Mouse (Mus musculus) forebrain, embryonic 13.5 days (tissue): ENCODE results near the gene Ift43. TPM values are rescaled to one million over a fixed set of nuclear protein-coding genes. Genes with fewer than 3 reads are reported as not detected.

ENCODE experiments used
- ATAC-seq: fragments of 200-750 bp; cut with Nextera tagmentation; 2 replicates; pipeline ENCODE4 v1.8.0; 2017
- H3K27ac ChIP-seq: fragments of 300-500 bp; sonication (generic); 2 replicates; pipeline ENCODE4 v1.5.1; 2015; ENCODE audit warnings: inconsistent platforms, mild to moderate bottlenecking, moderate library complexity
- H3K27me3 ChIP-seq: fragments of 300-500 bp; sonication (generic); 2 replicates; pipeline ENCODE4 v1.6.1; 2015; ENCODE audit warnings: mild to moderate bottlenecking, inconsistent platforms
- H3K36me3 ChIP-seq: fragments of 300-500 bp; sonication (generic); 2 replicates; pipeline ENCODE4 v1.6.1; 2015; ENCODE audit warnings: mild to moderate bottlenecking, inconsistent platforms; ENCODE audit not compliant: poor library complexity, severe bottlenecking
- H3K4me1 ChIP-seq: fragments of 300-500 bp; sonication (generic); 2 replicates; pipeline ENCODE4 v1.6.1; 2015; ENCODE audit warnings: inconsistent platforms
- H3K4me2 ChIP-seq: fragments of 300-500 bp; sonication (generic); 2 replicates; pipeline ENCODE4 v1.6.1; 2015; ENCODE audit warnings: inconsistent platforms, mild to moderate bottlenecking, moderate library complexity
- H3K4me3 ChIP-seq: fragments of 300-500 bp; sonication (generic); 2 replicates; pipeline ENCODE4 v1.5.1; 2015; ENCODE audit warnings: mild to moderate bottlenecking, inconsistent platforms
- H3K9ac ChIP-seq: fragments of 300-500 bp; sonication (generic); 2 replicates; pipeline ENCODE4 v1.6.1; 2015; ENCODE audit warnings: mild to moderate bottlenecking, inconsistent platforms
- H3K9me3 ChIP-seq: fragments of 300-500 bp; sonication (generic); replicated peaks from 2 replicates; pipeline ENCODE4 v1.6.1; 2016; ENCODE audit warnings: inconsistent platforms
- WGBS: fragments of 180-500 bp; shearing (Covaris S2); methylation state at CpG from one replicate; pipeline ENCODE4 v1.1.7; 2015; 5-methylcytosine and 5-hydroxymethylcytosine counted together
- polyA plus RNA-seq: library from polyadenylated mRNA; unstranded; fragments of >200 nt; fragmentation: Nextera tagmentation; extraction: Ambion mirVana; gene quantifications from 2 replicates; pipeline ENCODE4 v1.2.1, GENCODE M21; 2015

Gene Ift43
- polyA plus RNA-seq: 91.3 and 104 TPM in 2 replicates

GRCm38 (mm10) chr12:86082481-86083012, at the start of gene Ift43:
Ift43 (plus strand) TSS chr12:86082541.
- under 1% methylated on average over 35 of the region's 35 CpGs for WGBS
- Histone ChIP-seq H3K9ac (peak within 1 kb of the TSS; percentile 67), H3K27ac (no peak within 1 kb of the TSS), H3K9me3 (no peaks in the 10 kb centered on the region), H3K36me3 (peaks cover 16% of the 10 kb centered on the region; the same call in 1 of the 2 replicates), H3K27me3 (peaks cover 5% of the 10 kb centered on the region), H3K4me2 (peak within 1 kb of the TSS; percentile 84), H3K4me3 (peak within 1 kb of the TSS; percentile 74), H3K4me1 (peaks cover 17% of the 10 kb centered on the region)
- peak; percentile 80 for ATAC-seq

DNA sequence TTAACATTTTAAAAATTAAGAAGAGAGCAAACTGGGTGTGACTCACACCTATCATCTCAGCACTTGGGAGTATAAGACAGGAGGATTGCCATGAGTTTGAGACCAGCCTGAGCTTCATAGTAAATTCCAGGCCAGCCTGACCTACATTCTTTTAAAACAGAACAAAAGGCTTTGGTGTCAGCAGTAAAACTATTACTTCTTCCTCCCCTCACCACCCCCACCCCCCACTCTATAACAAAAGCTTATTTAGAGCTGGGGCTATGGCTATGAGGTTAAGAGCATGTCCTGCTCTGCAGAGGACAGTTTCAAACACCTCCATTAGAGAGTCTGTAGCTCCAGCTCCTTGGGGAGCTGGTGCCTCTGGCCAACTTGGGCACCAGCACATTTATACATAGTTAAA, 46.8 kb upstream of the Ift43 start:
- H3K36me3 ChIP-seq: no peaks in the 10 kb centered on the region
- H3K4me1 ChIP-seq: peaks cover 17% of the 10 kb centered on the region
- H3K27me3 ChIP-seq: no peaks in the 10 kb centered on the region
- H3K27ac ChIP-seq: no peak overlapping the region
- ATAC-seq: no peak
- H3K9ac ChIP-seq: no peak overlapping the region
- H3K4me3 ChIP-seq: no peak overlapping the region
- H3K4me2 ChIP-seq: no peak overlapping the region
- H3K9me3 ChIP-seq: no peaks in the 10 kb centered on the region

GRCm38 (mm10) chr12:86036368-86037166, 45.8 kb upstream of the Ift43 start:
- Histone ChIP-seq H3K4me1 (peaks cover 17% of the 10 kb centered on the region), H3K36me3 (0 out of 2 replicates have a peak, but pooled peaks cover 4% of the 10 kb centered on the region), H3K9ac (no peak overlapping the region), H3K4me3 (no peak overlapping the region), H3K9me3 (no peaks in the 10 kb centered on the region), H3K27ac (no peak overlapping the region), H3K4me2 (no peak overlapping the region), H3K27me3 (no peaks in the 10 kb centered on the region)
- no peak for ATAC-seq
- 40% methylated on average over 9 of the region's 9 CpGs for WGBS

- ATAC-seq: no peak
- Histone ChIP-seq H3K27me3 (no peaks in the 10 kb centered on the region), H3K4me2 (no peak overlapping the region), H3K36me3 (0 out of 2 replicates have a peak, but pooled peaks cover 4% of the 10 kb centered on the region), H3K9ac (no peak overlapping the region), H3K4me1 (peaks cover 17% of the 10 kb centered on the region), H3K9me3 (no peaks in the 10 kb centered on the region), H3K27ac (peak overlapping the region; percentile 35; the same call in 1 of the 2 replicates), H3K4me3 (no peak overlapping the region)
- 27% methylated on average over 12 of the region's 12 CpGs for WGBS
Measured at GRCm38 (mm10) chr12:86037235-86037921, 45.0 kb upstream of the Ift43 start.

- Histone ChIP-seq H3K27me3 (no peaks in the 10 kb centered on the region), H3K9ac (no peak overlapping the region)
- WGBS: 79% methylated on average over 5 of the region's 5 CpGs
Measured at GRCm38 (mm10) chr12:86039078-86039477, 43.3 kb upstream of the Ift43 start.

GRCm38 (mm10) chr12:86039751-86040150, 42.6 kb upstream of the Ift43 start:
- H3K36me3 ChIP-seq: peaks cover 12% of the 10 kb centered on the region; the same call in 1 of the 2 replicates
- WGBS: 85% methylated on average over 6 of the region's 6 CpGs
- no peaks in the 10 kb centered on the region for H3K27me3 ChIP-seq
- H3K27ac ChIP-seq: no peak overlapping the region
- no peak for ATAC-seq
- H3K9me3 ChIP-seq: no peaks in the 10 kb centered on the region
- H3K9ac ChIP-seq: no peak overlapping the region
- H3K4me1 ChIP-seq: peaks cover 17% of the 10 kb centered on the region
- H3K4me2 ChIP-seq: no peak overlapping the region
- no peak overlapping the region for H3K4me3 ChIP-seq

More at GRCm38 (mm10) chr12:86039078-86039477, 43.3 kb upstream of the Ift43 start:
- Histone ChIP-seq H3K27ac (no peak overlapping the region), H3K4me1 (peaks cover 17% of the 10 kb centered on the region), H3K4me2 (no peak overlapping the region), H3K4me3 (no peak overlapping the region), H3K36me3 (peaks cover 12% of the 10 kb centered on the region; the same call in 1 of the 2 replicates), H3K9me3 (no peaks in the 10 kb centered on the region)
- no peak for ATAC-seq

GRCm38 (mm10) chr12:86046141-86046540, 36.2 kb upstream of the Ift43 start:
- peaks cover 10% of the 10 kb centered on the region; the same call in 1 of the 2 replicates for H3K36me3 ChIP-seq
- no peak overlapping the region for H3K4me3 ChIP-seq
- WGBS: 73% methylated on average over 5 of the region's 5 CpGs
- H3K9me3 ChIP-seq: no peaks in the 10 kb centered on the region
- H3K4me1 ChIP-seq: no peaks in the 10 kb centered on the region; the same call in 1 of the 2 replicates
- no peak overlapping the region for H3K4me2 ChIP-seq
- H3K9ac ChIP-seq: no peak overlapping the region
- no peak for ATAC-seq
- H3K27me3 ChIP-seq: no peaks in the 10 kb centered on the region
- no peak overlapping the region for H3K27ac ChIP-seq

DNA sequence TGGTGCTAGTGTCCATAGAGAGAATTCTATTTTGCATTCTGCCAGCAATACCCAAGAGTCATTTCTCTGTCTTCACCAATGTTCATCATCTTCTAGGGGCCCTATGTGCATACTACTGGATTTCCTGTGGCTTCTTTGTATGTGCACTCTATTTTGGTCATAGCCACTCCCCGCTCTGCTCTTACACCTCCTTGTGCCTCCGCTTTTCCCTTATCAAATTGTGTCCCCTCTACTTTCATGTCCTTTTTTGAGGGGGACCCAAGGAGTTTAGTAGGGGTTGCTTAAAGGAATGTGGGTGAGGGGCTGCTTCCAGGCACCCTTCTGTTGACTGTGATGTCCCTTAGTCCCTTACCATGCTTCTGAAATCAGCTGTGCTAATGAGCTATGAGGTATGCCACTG, 35.6 kb upstream of the Ift43 start:
- Histone ChIP-seq H3K9ac (no peak overlapping the region), H3K27ac (no peak overlapping the region), H3K27me3 (no peaks in the 10 kb centered on the region), H3K4me2 (no peak overlapping the region), H3K36me3 (peaks cover 8% of the 10 kb centered on the region; the same call in 1 of the 2 replicates), H3K9me3 (no peaks in the 10 kb centered on the region), H3K4me3 (no peak overlapping the region), H3K4me1 (no peaks in the 10 kb centered on the region; the same call in 1 of the 2 replicates)
- ATAC-seq: no peak
- WGBS: 99% methylated on average over 2 of the region's 2 CpGs

DNA sequence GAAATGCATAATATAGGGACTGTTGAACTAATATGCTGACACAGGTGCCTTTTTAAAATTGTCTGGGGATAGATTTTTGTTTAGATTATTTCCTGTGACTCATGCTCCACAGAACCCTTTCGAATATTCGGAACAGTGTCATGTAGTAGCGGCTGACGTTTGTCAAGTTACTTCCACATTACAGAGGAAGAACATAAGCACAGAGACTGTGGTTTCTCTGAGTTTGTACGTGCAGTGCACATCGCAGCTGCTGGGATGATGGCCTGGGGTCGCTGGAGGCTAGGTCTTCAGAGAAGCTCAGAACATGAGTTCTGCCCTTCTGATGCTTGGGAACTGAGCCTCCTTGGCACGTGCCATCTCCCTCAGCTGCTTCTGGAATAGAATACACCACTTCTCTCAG, 35.0 kb upstream of the Ift43 start:
- H3K36me3 ChIP-seq: peaks cover 8% of the 10 kb centered on the region; the same call in 1 of the 2 replicates
- no peak overlapping the region for H3K4me3 ChIP-seq
- 88% methylated on average over 8 of the region's 8 CpGs for WGBS
- no peaks in the 10 kb centered on the region; the same call in 1 of the 2 replicates for H3K4me1 ChIP-seq
- no peaks in the 10 kb centered on the region for H3K9me3 ChIP-seq
- no peaks in the 10 kb centered on the region for H3K27me3 ChIP-seq
- no peak for ATAC-seq
- H3K27ac ChIP-seq: no peak overlapping the region
- no peak overlapping the region for H3K9ac ChIP-seq
- no peak overlapping the region for H3K4me2 ChIP-seq

- no peak overlapping the region for H3K4me2 ChIP-seq
- no peaks in the 10 kb centered on the region; the same call in 1 of the 2 replicates for H3K4me1 ChIP-seq
- no peak for ATAC-seq
- no peaks in the 10 kb centered on the region for H3K36me3 ChIP-seq
- H3K27ac ChIP-seq: no peak overlapping the region
- H3K9ac ChIP-seq: no peak overlapping the region
- no peaks in the 10 kb centered on the region for H3K9me3 ChIP-seq
- H3K27me3 ChIP-seq: no peaks in the 10 kb centered on the region
- WGBS: 62% methylated on average over 6 of the region's 6 CpGs
- no peak overlapping the region for H3K4me3 ChIP-seq
Measured at GRCm38 (mm10) chr12:86049813-86050212, 32.5 kb upstream of the Ift43 start.

DNA sequence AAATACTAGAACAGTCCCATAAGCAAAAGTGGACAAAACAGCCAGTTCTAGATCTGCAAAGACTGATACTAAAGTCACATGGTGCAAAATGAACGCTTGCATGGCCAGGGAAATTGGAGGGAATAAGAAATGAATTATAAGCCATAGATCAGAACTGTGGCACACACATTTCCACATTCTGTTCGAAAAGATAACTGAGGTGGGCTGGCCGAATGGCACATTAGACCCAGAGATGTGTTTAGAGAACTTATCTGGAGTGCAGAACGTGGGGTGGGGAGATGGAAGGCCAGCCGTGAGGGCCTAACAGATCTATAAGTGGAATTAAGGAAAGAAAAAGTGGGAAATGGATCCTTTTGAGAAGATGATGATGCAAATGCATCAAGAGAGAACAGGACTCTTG, 30.9 kb upstream of the Ift43 start:
- no peaks in the 10 kb centered on the region for H3K27me3 ChIP-seq
- WGBS: 92% methylated on average over 5 of the region's 5 CpGs
- no peak overlapping the region for H3K27ac ChIP-seq
- no peak overlapping the region for H3K9ac ChIP-seq
- no peaks in the 10 kb centered on the region for H3K36me3 ChIP-seq
- no peak overlapping the region for H3K4me2 ChIP-seq
- no peak overlapping the region for H3K4me3 ChIP-seq
- ATAC-seq: no peak
- H3K9me3 ChIP-seq: no peaks in the 10 kb centered on the region
- no peaks in the 10 kb centered on the region; the same call in 1 of the 2 replicates for H3K4me1 ChIP-seq

DNA sequence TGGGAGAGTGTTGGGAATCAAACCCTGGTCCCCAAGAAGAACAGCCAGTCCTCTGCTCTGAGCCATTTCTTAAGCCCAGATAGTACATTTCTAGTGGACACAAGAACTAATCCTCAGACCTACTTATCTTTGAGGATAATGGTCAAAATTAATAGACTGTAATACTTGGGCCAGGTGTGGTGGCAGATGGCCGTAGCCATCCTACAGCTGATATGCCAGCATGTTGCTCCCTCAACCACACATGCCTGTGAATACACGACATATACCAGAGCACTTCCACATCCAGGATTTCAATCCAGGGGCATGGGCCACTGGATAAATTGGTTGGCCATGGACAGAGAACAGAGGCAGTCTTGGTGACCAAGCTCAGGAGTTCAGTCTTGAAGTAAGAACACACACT, 27.0 kb upstream of the Ift43 start:
- Histone ChIP-seq H3K9me3 (no peaks in the 10 kb centered on the region), H3K27ac (no peak overlapping the region), H3K4me3 (no peak overlapping the region), H3K27me3 (no peaks in the 10 kb centered on the region), H3K36me3 (0 out of 2 replicates have a peak, but pooled peaks cover 3% of the 10 kb centered on the region), H3K9ac (no peak overlapping the region), H3K4me2 (no peak overlapping the region), H3K4me1 (no peaks in the 10 kb centered on the region; the same call in 1 of the 2 replicates)
- ATAC-seq: no peak
- 95% methylated on average over 2 of the region's 2 CpGs for WGBS
